Mouse (Mus musculus): Measurements from ENCODE around the gene Ccdc97. TPM values are rescaled to one million over a fixed set of nuclear protein-coding genes. Genes with fewer than 3 reads are reported as not detected.
A peak's percentile ranks its signal among the peaks of the same experiment; 100 is the strongest.
"Not testable (repeated sequence)": the region's sequence is repeated elsewhere in the genome, so short reads cannot be mapped to it uniquely, and the experiment has no call there.

Ccdc97 gene
- polyA plus RNA-seq (2017; shearing (Covaris generic)) = 10 to 100 TPM; 31.1 to 46.9 TPM

- peak; percentile 92 for ATAC-seq
These were observed at the start of gene Ccdc97 for GRCm38 (mm10) chr7:25718788-25719417. TSS of gene Ccdc97 (minus strand) at chr7:25719088.

GRCm38 (mm10) chr7:25768229-25768628 lies 49.3 kb upstream of the Ccdc97 start:
- no peak for ATAC-seq

GRCm38 (mm10) chr7:25766108-25766507 lies 47.2 kb upstream of the Ccdc97 start:
- ATAC-seq = peak; percentile 49

- ATAC-seq = no peak
These were observed 45.3 kb upstream of the Ccdc97 start for GRCm38 (mm10) chr7:25764221-25764620.

- ATAC-seq = no peak
These were observed 44.8 kb upstream of the Ccdc97 start for GRCm38 (mm10) chr7:25763678-25764077.

GRCm38 (mm10) chr7:25761354-25761753 lies 42.5 kb upstream of the Ccdc97 start:
- no peak for ATAC-seq

GRCm38 (mm10) chr7:25756011-25756410 lies 37.1 kb upstream of the Ccdc97 start:
- peak; percentile 67 for ATAC-seq

- ATAC-seq = peak; percentile 34
These were observed 36.6 kb upstream of the Ccdc97 start for GRCm38 (mm10) chr7:25755468-25755833.

GRCm38 (mm10) chr7:25754738-25755467 lies 36.0 kb upstream of the Ccdc97 start, which contains the start of gene Hnrnpul1:
TSS of gene Hnrnpul1 (minus strand) at chr7:25754757.
- ATAC-seq = peak; percentile 72

GRCm38 (mm10) chr7:25754439-25754737 lies 35.5 kb upstream of the Ccdc97 start:
- no peak for ATAC-seq

- ATAC-seq = no peak
These were observed 35.0 kb upstream of the Ccdc97 start for GRCm38 (mm10) chr7:25753643-25754438.

- ATAC-seq = no peak
These were observed 34.2 kb upstream of the Ccdc97 start for GRCm38 (mm10) chr7:25753076-25753475.

- no peak for ATAC-seq
These were observed 28.0 kb upstream of the Ccdc97 start for GRCm38 (mm10) chr7:25746844-25747243.

GRCm38 (mm10) chr7:25738277-25738676 lies 19.4 kb upstream of the Ccdc97 start:
- ATAC-seq = no peak

GRCm38 (mm10) chr7:25736920-25737319 lies 18.0 kb upstream of the Ccdc97 start:
- no peak for ATAC-seq

- ATAC-seq = no peak
These were observed 16.1 kb upstream of the Ccdc97 start for GRCm38 (mm10) chr7:25734991-25735390.

- no peak for ATAC-seq
These were observed 12.6 kb upstream of the Ccdc97 start for GRCm38 (mm10) chr7:25731294-25732055.

GRCm38 (mm10) chr7:25729862-25730261 lies 11.0 kb upstream of the Ccdc97 start:
- no peak for ATAC-seq

- ATAC-seq = no peak
These were observed 10.5 kb upstream of the Ccdc97 start for GRCm38 (mm10) chr7:25729396-25729795.

- ATAC-seq = no peak
These were observed 8.9 kb upstream of the Ccdc97 start for GRCm38 (mm10) chr7:25727800-25728199.

- no peak for ATAC-seq
These were observed 7.0 kb upstream of the Ccdc97 start for GRCm38 (mm10) chr7:25725886-25726285.

- ATAC-seq = not testable (repeated sequence)
These were observed 2.9 kb upstream of the Ccdc97 start for GRCm38 (mm10) chr7:25721776-25722175.

GRCm38 (mm10) chr7:25720760-25721159 lies 1.9 kb upstream of the Ccdc97 start:
- no peak for ATAC-seq

Measured in activated CD4-positive, CD25-positive, alpha-beta regulatory T cell, adult 4 months (primary cell).